Mouse (Mus musculus) macrophage (primary cell): ENCODE results near the gene Mapk7. TPM values are rescaled to one million over a fixed set of nuclear protein-coding genes. Genes with fewer than 3 reads are reported as not detected.

Experiments
- H3K27ac ChIP-seq: fragments of 350-480 bp; formaldehyde crosslinking; 2 replicates; pipeline ENCODE4 v1.9.0; 2021
- H3K36me3 ChIP-seq: fragments of 350-480 bp; formaldehyde crosslinking; 2 replicates; pipeline ENCODE4 v1.9.0; 2021; ENCODE audit errors: inconsistent target
- H3K4me3 ChIP-seq: fragments of 350-480 bp; formaldehyde crosslinking; 2 replicates; pipeline ENCODE4 v1.9.0; 2021; ENCODE audit errors: inconsistent target
- H3K79me2 ChIP-seq: fragments of 350-480 bp; formaldehyde crosslinking; 2 replicates; pipeline ENCODE4 v1.9.0; 2021; ENCODE audit errors: inconsistent target
- WGBS: methylation state at CpG from one replicate; pipeline ENCODE4 v1.1.7; 2026; ENCODE audit warnings: inconsistent platforms; ENCODE audit not compliant: missing documents; 5-methylcytosine and 5-hydroxymethylcytosine counted together
- polyA plus RNA-seq: library from polyadenylated mRNA; stranded (reverse); fragments of 250-400 nt; gene quantifications from 3 replicates; pipeline ENCODE4 v1.2.4, GENCODE M21; 2018; ENCODE audit warnings: inconsistent platforms

Gene Mapk7
- polyA plus RNA-seq, 1 experiment from 2014 or later = 49.5 TPM

DNA sequence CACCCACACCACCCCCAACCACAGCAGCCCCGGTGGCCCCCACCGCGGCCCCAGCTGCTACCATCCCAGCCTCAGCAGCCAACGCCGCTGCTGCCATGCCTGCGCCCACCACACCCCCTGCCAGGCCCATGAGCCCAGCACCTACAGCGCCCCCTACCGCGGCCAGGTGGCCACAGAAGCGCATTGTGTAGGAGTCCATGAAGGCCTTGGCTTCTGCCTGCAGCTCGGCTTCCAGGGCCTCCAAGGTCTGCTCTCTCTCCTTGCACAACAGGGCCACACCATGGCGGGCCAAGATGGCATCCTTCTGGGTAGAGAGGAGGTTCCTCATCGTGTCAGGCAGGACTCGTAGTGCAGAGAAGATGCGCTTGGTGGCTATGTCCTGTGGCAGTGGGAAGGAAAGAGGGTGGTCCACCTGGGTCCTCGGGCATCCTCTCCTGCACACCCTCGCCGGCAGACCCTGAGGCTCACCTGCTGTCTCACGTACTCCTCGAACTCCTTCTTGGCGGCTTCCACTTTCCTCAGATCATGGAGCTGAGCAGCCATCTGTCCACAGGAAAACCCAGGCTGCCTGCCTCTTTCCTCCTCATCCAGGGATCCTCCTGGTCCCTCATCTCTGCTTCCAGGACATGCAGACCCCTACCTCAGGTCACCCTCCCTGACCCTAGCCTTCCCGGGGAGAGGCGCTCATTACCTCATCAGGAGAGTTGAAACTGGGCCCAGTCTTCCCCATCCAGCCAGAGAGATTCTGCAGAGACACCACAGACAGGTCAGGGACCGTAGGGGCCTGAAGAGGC, 44.5 kb downstream of the Mapk7 start:
- Histone ChIP-seq H3K36me3 (no peaks in the 10 kb centered on the region), H3K79me2 (no peaks in the 10 kb centered on the region), H3K27ac (no peak overlapping the region), H3K4me3 (no peak overlapping the region)
- WGBS = 79% methylated on average over 17 of the region's 24 CpGs

- Histone ChIP-seq H3K79me2 (no peaks in the 10 kb centered on the region), H3K36me3 (no peaks in the 10 kb centered on the region), H3K4me3 (no peak overlapping the region), H3K27ac (no peak overlapping the region)
- WGBS = 90% methylated on average over 9 of the region's 9 CpGs
Measured at GRCm38 (mm10) chr11:61448599-61449225, 45.5 kb downstream of the Mapk7 start.

DNA sequence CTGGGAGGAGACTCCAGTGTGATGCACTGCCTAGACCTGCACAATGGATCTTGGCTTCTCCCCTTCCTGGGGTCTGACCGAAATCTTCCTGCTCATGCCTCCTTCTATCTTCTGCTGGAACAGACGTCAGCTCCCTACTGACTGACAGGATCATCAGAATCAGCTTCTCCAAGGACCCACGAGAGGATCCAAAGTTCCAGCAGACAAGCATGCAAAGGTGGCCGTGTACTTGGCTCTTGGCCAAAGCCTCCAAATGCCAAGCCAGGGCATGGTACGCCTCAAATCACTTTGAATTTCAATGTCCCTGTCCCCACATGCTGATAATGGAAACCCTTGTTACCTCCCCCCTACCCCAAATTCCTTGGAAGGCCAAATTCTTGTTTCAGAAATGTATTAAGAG, 46.2 kb downstream of the Mapk7 start:
- 82% methylated on average over 5 of the region's 5 CpGs for WGBS
- H3K4me3 ChIP-seq = no peak overlapping the region
- H3K27ac ChIP-seq = no peak overlapping the region
- no peaks in the 10 kb centered on the region for H3K36me3 ChIP-seq
- no peaks in the 10 kb centered on the region for H3K79me2 ChIP-seq

- H3K27ac ChIP-seq = no peak overlapping the region
- 92% methylated on average over 8 of the region's 8 CpGs for WGBS
- H3K79me2 ChIP-seq = no peaks in the 10 kb centered on the region
- no peaks in the 10 kb centered on the region for H3K36me3 ChIP-seq
- H3K4me3 ChIP-seq = no peak overlapping the region
Measured at GRCm38 (mm10) chr11:61447296-61447695, 46.9 kb downstream of the Mapk7 start.

- H3K36me3 ChIP-seq = no peaks in the 10 kb centered on the region
- H3K27ac ChIP-seq = no peak overlapping the region
- no peaks in the 10 kb centered on the region for H3K79me2 ChIP-seq
- WGBS = 88% methylated on average over 6 of the region's 6 CpGs
- no peak overlapping the region for H3K4me3 ChIP-seq
Measured at GRCm38 (mm10) chr11:61443807-61444206, 50.4 kb downstream of the Mapk7 start.

DNA sequence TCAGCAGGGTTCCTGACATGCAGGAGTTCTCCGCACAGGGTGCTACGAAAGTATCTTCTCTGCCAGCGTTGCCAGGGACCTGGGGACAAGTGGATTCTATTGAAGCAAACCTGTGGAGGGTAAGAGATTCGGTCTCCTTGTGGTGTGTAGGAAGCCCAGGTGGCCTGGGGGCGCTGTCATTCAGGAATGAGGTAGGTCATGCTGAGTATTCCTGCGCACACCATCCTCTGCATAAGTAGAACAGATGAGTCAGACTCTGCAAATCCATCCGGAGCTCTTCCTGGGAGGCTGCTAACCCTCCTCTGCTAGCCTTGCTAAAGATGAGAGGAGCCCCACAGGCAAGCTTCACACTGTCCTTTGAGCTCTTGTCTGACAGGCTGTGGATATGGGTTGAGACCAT, 52.5 kb downstream of the Mapk7 start:
- 93% methylated on average over 7 of the region's 7 CpGs for WGBS
- Histone ChIP-seq H3K79me2 (no peaks in the 10 kb centered on the region), H3K27ac (no peak overlapping the region), H3K36me3 (no peaks in the 10 kb centered on the region), H3K4me3 (no peak overlapping the region)

- Histone ChIP-seq H3K27ac (no peak overlapping the region), H3K79me2 (no peaks in the 10 kb centered on the region), H3K4me3 (no peak overlapping the region), H3K36me3 (no peaks in the 10 kb centered on the region)
- WGBS = 97% methylated on average over 4 of the region's 4 CpGs
Measured at GRCm38 (mm10) chr11:61440416-61440815, 53.8 kb downstream of the Mapk7 start.

GRCm38 (mm10) chr11:61439170-61439569, 55.0 kb downstream of the Mapk7 start:
- H3K27ac ChIP-seq = no peak overlapping the region
- 31% methylated on average over 3 of the region's 3 CpGs for WGBS
- H3K36me3 ChIP-seq = no peaks in the 10 kb centered on the region
- no peak overlapping the region for H3K4me3 ChIP-seq
- H3K79me2 ChIP-seq = no peaks in the 10 kb centered on the region

Other genes with a start within 250 kb of the Mapk7 start
- gene Aldh3a2, start 226.9 kb downstream of the Mapk7 start, polyA plus RNA-seq = 41.1 to 44.6 TPM (median 44.0 TPM) in 3 replicates
- not detected in 3 replicates for gene Slc47a2, start 151.5 kb downstream of the Mapk7 start, polyA plus RNA-seq
- gene Slc47a1, start 116.1 kb downstream of the Mapk7 start, polyA plus RNA-seq = 0.28 TPM in 1 of 3 replicates, not detected in the others
- gene Rnf112, start 40.3 kb downstream of the Mapk7 start, polyA plus RNA-seq = not detected in 3 replicates
- gene Mfap4, start 9.0 kb downstream of the Mapk7 start, polyA plus RNA-seq = not detected in 3 replicates
- gene B9d1, start 10.7 kb upstream of the Mapk7 start, polyA plus RNA-seq = 0.59 to 0.91 TPM in 2 of 3 replicates, not detected in the other
- 0.20 to 0.98 TPM (median 0.42 TPM) in 3 replicates for gene Epn2, start 85.3 kb upstream of the Mapk7 start, polyA plus RNA-seq
- 3.2 to 4.6 TPM (median 3.8 TPM) in 3 replicates for gene Grap, start 158.9 kb upstream of the Mapk7 start, polyA plus RNA-seq
- gene Fam83g, start 189.7 kb upstream of the Mapk7 start, polyA plus RNA-seq = 0.26 TPM in 1 of 3 replicates, not detected in the others
- gene Slc5a10, start 226.4 kb upstream of the Mapk7 start, polyA plus RNA-seq = not detected in 3 replicates